Mouse (Mus musculus): ENCODE measurements around the gene Ech1.
A peak's percentile ranks its signal among the peaks of the same experiment; 100 is the strongest.

Gene Ech1

GRCm38 (mm10) chr7:28824941-28825685, at the start of gene Ech1:
TSS of gene Ech1 (plus strand) at chr7:28825217.
- peak; percentile 75 to 86 for DNase-seq (ENCODE audit: low read depth in 2 of 2, low spot score in 2 of 2)

- no peak for DNase-seq (ENCODE audit: low read depth in 2 of 2, low spot score in 2 of 2)
Measured at GRCm38 (mm10) chr7:28778825-28779224, 46.2 kb upstream of the Ech1 start.

GRCm38 (mm10) chr7:28780067-28780658, 44.9 kb upstream of the Ech1 start:
- peak; percentile 85 to 91 for DNase-seq (ENCODE audit: low read depth in 2 of 2, low spot score in 2 of 2)

GRCm38 (mm10) chr7:28780857-28781256, 44.2 kb upstream of the Ech1 start:
- no peak for DNase-seq (ENCODE audit: low read depth in 2 of 2, low spot score in 2 of 2)

- peak; percentile 69 to 74 for DNase-seq (ENCODE audit: low read depth in 2 of 2, low spot score in 2 of 2)
Measured at GRCm38 (mm10) chr7:28781261-28781663, 43.8 kb upstream of the Ech1 start.

GRCm38 (mm10) chr7:28785161-28785560, 39.9 kb upstream of the Ech1 start:
- DNase-seq (ENCODE audit: low read depth in 2 of 2, low spot score in 2 of 2), result no peak

- DNase-seq (ENCODE audit: low read depth in 2 of 2, low spot score in 2 of 2), result no peak
Measured at GRCm38 (mm10) chr7:28787884-28788283, 37.1 kb upstream of the Ech1 start.

- peak in 1 of 2 experiments; percentile 58 for DNase-seq (ENCODE audit: low read depth in 2 of 2, low spot score in 2 of 2)
Measured at GRCm38 (mm10) chr7:28788307-28789195, 36.5 kb upstream of the Ech1 start, which contains the start of gene Rinl. TSS of gene Rinl (plus strand) at chr7:28788969.

GRCm38 (mm10) chr7:28789235-28789634, 35.8 kb upstream of the Ech1 start:
- DNase-seq (ENCODE audit: low read depth in 2 of 2, low spot score in 2 of 2), result no peak

- DNase-seq (ENCODE audit: low read depth in 2 of 2, low spot score in 2 of 2), result no peak
Measured at GRCm38 (mm10) chr7:28790066-28790806, 34.8 kb upstream of the Ech1 start.

GRCm38 (mm10) chr7:28791706-28792105, 33.3 kb upstream of the Ech1 start:
- DNase-seq (ENCODE audit: low read depth in 2 of 2, low spot score in 2 of 2), result no peak

- DNase-seq (ENCODE audit: low read depth in 2 of 2, low spot score in 2 of 2), result peak; percentile 53 to 59
Measured at GRCm38 (mm10) chr7:28792391-28793185, 32.4 kb upstream of the Ech1 start.

GRCm38 (mm10) chr7:28793834-28794233, 31.2 kb upstream of the Ech1 start:
- DNase-seq (ENCODE audit: low read depth in 2 of 2, low spot score in 2 of 2), result no peak

GRCm38 (mm10) chr7:28794496-28794895, 30.5 kb upstream of the Ech1 start:
- DNase-seq (ENCODE audit: low read depth in 2 of 2, low spot score in 2 of 2), result no peak

- no peak for DNase-seq (ENCODE audit: low read depth in 2 of 2, low spot score in 2 of 2)
Measured at GRCm38 (mm10) chr7:28795832-28796231, 29.2 kb upstream of the Ech1 start.

GRCm38 (mm10) chr7:28796562-28796975, 28.4 kb upstream of the Ech1 start:
- DNase-seq (ENCODE audit: low read depth in 2 of 2, low spot score in 2 of 2), result peak; percentile 69

GRCm38 (mm10) chr7:28799994-28800393, 25.0 kb upstream of the Ech1 start:
- no peak for DNase-seq (ENCODE audit: low read depth in 2 of 2, low spot score in 2 of 2)

GRCm38 (mm10) chr7:28801451-28801850, 23.6 kb upstream of the Ech1 start:
- no peak for DNase-seq (ENCODE audit: low read depth in 2 of 2, low spot score in 2 of 2)

- DNase-seq (ENCODE audit: low read depth in 2 of 2, low spot score in 2 of 2), result no peak
Measured at GRCm38 (mm10) chr7:28801901-28802670, 22.9 kb upstream of the Ech1 start.
